Mouse (Mus musculus) neural tube, embryonic 10.5 days (tissue): ENCODE measurements around the gene Myom3.

Experiments used
- DNase-seq: peaks from one replicate; pipeline ENCODE4 v3.0.0-alpha.2; 2017; ENCODE audit warnings: low spot score; ENCODE audit errors: extremely low spot score

Myom3 gene

DNA sequence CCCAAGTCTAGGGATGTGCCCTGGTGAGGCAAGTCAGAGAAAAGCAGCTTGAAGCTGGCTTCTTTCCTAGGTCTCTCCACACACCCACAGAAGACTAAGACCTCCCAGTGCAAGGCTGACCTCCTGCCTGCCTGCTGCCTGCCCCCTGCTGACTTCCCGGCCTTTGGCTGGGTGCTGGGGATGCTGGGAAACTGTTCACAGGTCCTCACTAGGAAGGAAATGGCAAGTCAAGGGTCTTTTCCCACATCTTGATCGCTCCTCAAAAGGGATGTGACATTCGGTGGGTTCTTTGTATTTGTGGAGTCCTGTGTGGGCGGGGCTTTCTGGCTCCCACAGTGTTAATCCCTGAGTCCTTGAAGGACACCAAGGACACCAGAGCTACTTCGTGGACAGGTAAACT is 44.7 kb downstream of the Myom3 start:
- DNase-seq, result no peak

DNA sequence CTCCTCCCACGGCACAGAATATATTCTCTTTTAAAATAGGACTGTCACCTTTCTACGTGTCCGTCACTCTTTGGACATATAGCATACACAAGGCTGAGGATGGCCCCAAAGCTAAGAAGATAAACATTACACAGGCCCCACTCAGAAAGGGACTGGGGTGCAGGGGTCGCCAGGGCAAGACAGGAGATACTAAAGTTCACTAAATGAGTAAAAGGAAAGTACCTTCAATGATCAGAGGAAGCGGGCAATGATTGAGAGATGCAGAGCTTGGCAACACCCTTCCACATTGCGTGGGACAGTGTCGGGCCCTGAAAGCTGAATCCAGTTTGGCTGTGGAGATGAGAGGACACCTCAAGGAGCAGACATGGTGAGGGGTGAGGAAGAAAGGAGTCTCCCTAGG is 55.4 kb downstream of the Myom3 start:
- no peak for DNase-seq

DNA sequence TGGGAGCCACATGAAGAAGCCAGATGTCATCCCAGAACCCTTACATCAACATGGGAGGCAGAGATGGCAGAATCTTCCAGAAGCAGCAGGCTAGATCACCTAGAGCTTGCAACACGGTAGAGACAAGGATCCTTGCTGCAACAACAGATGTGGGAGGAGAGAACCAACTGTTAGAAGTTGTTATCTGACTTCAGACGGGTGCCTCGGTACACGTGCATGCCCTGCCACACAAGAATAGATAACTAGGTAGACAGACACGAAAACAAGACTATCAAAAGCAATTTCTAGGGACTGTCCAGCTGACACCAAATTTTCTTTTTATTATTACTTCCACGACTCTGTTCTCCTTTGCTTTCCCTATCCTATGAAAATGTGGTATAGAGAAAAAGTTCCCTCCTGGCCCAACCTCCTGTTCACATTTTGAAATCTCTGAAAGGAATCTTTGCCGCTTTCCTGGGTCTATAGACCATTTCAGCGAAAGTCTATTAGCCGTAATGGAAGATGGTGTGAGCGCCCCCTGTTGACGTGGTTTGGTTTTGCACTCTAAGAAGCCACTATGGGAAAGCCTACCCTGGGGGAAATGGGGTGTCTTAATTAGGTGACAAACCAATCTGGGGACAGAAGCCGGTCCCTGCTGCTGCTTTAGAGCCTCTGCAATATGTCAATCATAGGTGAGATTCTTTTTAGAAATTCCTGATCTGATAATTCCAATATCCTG is 57.5 kb downstream of the Myom3 start:
- DNase-seq, result peak; percentile 41

DNA sequence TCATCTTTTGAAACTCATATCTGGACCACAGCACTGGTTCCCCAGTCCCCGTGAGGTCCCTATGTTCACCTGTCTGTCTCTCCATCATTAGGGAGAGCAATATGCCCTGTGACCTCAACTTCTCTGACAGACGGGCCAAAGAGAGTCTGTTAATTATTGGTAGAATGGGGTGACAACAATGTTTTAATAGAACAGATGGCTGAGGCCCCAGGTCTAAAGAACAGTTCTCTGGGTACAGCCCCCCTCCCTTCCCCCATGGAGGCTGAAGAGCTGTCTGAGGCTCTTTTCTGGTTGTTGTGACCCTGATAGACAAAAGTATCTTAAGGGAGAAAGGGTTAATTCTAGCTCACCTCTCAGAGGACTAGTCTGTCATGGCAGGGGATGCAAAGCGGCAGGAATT is 58.9 kb downstream of the Myom3 start:
- no peak for DNase-seq

DNA sequence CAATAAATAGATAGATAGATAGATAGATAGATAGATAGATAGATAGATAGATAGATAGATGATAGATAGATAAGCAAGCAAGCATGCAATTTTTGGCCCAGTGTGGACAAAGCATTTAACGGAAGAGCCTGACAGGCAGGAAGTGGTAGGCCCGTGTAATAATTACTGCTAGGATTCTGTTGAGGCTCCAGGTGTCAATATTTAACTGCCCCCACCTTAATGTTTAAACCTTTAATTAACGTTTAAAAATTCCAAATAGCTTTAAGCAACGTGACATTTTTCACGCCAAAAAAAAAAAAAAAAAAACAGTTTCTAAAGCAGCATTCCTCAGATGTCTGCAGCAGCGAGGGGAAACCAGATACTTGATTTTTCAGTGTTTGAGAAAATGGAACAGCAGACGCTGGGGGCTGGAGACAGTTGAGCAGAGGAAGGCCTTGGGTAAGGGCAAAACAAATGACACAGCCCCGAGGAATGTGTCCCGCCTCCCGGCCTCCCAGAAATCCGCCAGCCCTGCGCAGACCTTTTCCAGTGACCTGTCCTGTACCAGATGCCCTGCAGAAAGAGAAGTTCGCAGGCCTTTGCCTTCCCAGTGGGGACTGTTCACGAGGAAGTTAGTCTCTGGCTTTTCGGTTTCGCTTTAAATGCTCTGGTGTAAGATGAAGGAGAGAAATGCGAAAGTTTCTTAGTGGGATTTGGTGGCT is 60.5 kb downstream of the Myom3 start:
- DNase-seq, result peak; percentile 21

DNA sequence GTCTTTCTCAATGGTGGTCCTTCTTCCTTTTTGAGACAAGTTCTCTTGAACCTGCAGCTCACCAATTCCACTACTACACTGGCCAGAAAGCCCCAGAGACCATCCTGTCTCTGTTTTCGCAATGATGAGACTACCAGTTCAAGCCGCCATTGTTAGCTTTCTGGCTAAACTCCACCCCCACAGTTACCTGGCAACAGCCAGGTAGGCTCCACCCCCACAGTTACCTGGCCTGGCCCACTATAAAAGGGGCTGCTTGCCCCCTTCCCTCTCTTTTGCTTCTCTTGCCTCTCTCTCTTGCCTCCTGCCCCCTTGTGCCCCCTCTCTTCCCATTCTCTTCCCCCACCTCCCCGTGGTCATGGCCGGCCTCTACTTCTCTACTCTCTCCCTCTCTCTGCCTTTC is 62.3 kb downstream of the Myom3 start:
- no peak for DNase-seq

DNA sequence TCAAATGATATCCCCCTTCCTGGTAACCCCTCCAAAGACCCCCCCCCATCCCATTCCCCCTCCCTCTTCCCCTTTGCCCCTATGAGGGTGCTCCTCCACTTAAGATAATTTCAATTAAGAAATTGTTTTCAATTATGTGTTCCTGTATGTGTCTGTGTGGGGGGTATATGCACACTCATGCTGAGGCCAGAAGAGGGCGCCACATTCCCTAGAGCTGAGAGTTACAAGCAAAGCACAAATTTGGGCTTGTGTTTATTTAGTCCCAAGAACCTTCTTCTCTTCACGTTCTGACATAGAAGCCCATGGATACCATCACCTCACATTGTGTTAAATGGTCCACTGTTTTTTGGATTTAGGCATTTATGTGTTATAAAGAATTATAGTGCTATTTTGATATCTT is 63.8 kb downstream of the Myom3 start:
- DNase-seq, result no peak

DNA sequence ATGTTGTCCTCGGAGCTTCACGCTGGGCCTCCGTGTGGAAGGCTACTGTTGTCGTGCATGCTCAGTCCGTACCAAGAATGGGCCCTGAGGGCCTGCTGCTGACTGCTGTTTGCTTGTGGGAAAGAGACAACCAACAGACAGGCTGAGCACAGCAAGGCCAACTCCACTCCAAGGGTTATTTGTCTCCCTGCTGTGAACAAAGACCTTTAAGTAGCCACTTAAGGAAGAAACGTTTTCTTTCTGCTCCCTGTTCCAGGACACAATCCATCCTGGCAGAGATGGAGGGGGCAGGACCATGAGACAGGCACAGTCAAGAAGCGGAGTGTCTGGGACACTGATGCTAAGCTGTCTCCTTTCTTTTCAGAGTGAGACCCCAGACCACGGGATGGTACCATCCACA is 64.7 kb downstream of the Myom3 start:
- no peak for DNase-seq

DNA sequence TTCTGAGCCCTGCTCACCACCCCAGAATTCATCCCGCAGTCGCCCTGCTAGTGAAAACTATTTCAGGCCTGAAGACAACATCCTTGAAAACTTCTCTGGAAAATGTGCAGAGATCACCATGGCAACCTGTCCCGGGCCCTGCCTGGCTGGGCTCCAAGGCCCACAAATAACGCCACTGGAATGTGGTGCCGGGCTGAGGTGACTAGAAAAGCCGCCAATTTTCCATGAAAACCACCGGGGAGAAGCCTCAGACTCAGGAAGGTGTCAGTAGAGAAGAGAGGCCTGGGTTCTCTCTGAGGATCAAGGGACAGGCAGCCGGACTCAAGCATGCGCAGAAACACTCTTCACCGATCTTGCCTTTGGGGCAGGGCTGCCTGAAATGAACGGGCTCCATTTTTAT is 69.0 kb downstream of the Myom3 start:
- peak; percentile 49 for DNase-seq

DNA sequence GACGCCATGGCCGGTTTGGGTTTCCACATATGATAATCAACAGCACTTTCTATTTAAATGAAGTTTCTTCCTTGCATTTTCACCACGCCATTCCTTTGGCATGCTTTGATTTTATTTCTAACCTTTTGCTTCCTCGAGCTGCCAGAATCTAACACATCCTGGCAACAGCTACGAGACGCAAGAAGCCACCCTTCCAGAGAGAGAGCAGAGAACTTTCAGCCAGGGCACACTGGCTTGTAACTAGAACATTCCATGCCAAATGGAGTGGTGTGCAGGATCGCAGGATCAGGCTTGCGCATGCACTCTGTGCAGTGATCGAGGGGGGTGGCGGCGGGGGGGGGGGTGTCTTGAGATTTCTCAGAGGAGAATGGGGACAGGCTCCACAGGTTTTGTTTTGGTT is 72.6 kb downstream of the Myom3 start:
- no peak for DNase-seq

DNA sequence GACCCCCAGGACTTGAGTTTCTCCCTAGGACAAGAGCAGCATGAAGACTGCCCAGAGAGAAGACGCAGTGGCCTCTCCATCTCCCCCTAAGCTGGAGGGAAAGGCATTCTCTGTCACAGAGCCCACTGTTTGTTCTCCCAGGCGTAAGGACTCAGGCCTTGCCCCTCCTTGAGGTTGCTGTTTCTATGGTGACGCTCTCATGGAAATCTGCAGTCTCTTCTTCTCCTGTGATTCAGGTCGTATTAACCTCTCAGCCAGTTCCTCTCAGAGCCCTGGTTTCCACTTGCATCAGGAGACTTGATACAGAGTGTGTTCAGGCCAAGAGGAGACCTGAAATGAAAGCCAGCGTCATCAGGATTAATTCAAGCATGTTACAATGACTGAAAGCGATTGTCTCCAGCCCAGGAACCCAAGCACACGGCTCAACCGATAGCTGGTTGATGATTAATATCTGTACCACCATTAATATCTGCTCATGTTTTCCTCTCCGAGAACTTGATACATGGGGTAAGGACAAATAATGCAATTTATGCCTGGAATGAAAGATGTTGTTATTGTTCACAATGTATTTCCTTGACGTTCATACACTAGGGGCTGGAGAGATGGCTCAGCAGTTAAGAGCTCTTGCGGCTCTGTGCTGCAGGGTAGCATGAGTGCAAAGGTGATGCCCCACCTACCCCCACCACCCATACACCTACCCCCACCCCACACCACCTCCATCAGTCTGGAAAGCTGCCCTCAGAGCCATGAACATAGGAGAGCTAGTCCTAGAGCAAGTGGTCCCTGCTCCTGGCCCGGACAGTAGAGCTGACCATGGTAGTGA is 74.0 kb downstream of the Myom3 start:
- no peak for DNase-seq

DNA sequence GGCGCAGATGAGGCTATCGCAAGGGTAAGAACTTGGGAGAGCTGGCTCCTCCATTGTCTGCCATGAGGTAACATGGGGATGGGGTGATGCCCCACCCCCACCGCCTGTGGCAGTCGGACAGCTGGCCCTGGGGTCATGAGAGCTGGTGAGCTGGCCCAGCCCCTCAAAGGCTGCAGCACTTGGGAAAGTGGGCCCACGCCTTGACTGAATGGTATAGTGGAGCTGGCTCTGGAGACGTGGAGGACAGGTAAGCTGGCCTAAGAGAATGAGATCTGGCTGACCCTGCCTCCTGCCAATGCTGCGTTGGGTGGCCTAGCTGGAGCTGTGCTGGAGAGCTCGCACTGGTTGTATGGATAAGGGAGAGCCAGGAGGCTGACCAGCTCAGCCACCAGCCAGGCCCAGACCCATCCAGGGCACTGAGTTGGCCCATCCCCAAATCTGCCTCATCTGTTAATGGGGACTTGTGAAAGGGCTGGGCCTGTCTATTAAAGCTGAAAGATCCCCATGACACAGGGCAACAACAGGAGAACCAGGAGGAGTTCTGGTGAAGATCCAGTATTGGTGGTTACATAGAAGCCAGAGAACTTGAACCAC is 74.7 kb downstream of the Myom3 start:
- DNase-seq, result no peak

DNA sequence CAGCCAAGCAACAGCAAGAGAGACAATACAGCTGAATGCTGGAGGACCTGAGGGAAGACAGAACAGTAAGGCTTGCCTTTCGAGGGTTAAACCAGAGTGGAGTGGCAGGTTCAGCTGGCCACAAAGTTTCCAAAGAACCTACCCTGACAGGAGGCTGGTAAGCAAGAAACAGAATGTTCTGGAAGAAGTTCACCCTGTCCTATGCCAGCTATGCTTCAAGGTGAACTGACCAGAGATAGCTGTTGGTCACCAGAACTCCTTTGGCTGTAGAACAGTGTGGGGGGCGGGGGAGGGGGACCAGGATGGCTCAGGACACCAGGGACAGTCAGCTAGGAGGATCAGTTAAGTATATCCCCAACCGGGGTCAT is 79.4 kb downstream of the Myom3 start:
- no peak for DNase-seq

DNA sequence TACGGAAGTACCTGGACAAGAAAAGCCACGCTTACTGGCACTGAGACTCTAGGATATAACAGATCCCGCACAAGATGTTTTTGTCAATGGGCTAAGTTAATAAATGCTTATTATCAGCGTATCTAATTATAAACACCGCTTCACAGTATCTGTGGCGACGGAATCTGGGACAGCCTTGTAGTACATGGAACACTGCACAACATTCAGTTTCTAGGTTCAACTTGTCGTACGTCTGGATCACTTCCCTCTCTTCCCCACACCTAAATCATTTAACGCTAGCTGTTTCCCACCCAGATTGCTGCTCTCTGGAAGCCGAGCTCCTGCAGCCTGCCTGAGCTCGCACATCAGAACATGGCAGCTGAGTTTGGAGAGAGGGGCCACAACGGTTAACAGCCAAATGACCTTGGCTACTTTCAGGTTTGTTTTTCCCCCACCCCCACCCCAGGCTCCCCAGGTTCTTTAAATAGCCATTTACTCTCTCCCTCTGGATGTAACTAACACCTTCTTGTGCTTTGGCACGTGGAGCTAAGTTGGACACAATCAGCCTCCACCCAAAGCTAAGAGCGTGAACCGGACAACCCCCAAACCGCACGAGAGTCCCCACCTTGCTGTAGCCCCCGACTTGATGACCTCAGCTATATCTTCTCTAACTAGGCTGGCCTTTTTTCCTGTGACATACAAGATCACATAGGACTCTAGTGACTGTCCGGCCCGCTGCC is 79.9 kb downstream of the Myom3 start:
- DNase-seq, result no peak

DNA sequence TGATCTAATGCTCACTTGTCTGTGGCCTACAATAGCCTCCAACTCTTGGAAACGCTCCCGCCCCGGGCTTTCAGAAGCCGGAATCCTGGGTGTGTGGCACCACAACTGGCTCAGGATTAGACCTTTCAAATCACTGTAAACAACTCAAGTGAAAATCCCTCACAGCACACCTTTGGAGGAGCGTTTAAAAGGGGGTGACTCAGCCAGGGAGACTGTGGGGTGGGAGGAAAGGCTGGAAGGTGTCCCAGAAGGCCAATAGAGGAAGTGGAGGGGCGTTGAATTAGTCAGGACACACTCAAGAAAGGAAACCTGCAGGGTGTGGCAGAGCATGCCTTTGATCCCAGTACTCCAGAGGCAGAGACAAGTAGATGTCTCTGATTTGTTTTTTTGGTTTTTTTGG is 84.9 kb downstream of the Myom3 start:
- no peak for DNase-seq

DNA sequence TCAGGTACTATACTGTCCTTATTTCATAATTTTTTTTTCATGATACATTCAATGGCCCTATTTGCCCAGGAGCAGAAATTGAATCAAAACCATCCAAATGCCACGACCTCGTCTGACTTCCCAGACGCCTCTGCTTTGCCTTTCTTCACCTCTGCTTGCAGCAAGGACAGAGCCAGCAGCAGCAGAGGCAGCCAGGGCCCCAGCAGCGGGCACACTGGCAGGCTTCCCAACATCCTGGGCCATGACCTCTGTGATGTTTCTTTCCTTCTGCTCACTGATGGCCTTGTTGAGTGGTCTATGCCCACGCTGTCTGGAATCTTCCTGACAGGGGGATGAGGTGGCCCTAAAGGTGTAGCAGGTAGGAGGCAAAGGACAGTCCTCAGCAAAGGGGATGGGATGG is 88.1 kb downstream of the Myom3 start:
- DNase-seq, result no peak

DNA sequence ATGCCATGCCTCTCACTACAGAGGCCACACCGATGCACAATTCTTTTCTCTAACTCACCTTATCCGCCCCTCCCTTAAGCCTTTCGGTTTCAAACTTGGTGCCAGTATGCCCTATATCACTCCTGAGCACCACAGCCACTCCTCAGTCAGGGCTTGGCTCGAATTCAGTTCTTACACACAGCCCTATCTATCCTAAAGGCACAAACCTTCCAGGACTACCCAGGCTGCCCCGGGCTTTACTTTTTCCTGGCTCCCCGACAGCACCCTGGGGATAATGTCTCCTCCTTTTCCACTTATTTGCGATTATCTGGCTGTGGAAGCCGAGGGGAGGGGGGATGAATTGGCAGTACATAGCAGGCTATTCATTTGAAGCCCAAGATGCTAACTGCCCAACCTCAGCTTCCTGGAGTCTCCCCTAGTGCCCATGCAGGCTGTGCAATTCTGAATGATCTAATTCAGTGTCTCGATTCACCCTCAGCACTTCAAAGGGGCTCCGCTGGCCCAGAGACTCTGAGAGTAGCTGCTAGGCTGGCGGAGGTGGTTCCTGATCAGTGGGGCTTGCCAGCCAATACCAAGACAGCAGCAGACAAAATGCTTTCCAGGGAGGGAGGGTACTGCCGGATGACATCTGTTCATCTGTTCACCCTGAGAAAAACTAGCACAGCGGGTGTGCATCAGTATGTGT is 91.0 kb downstream of the Myom3 start:
- no peak for DNase-seq

DNA sequence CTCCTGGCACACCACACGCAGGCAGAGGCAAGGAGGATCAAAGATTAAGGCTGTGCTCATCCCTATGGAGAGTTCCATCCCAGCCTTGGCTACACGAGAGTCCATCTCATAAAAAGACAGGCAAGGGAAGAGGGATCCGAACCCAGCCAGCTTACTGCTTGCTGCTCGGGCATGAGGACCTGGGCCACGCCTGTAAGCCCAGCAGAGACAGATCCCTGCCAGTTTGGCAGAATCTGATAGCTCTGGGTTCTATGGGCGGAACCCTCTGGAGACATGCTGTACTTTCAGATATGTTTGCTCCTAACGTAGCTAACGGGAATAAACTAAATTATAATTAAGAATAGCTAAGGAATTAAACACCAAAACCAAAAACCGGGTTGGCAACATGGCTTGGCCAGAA is 92.4 kb downstream of the Myom3 start:
- DNase-seq, result no peak

DNA sequence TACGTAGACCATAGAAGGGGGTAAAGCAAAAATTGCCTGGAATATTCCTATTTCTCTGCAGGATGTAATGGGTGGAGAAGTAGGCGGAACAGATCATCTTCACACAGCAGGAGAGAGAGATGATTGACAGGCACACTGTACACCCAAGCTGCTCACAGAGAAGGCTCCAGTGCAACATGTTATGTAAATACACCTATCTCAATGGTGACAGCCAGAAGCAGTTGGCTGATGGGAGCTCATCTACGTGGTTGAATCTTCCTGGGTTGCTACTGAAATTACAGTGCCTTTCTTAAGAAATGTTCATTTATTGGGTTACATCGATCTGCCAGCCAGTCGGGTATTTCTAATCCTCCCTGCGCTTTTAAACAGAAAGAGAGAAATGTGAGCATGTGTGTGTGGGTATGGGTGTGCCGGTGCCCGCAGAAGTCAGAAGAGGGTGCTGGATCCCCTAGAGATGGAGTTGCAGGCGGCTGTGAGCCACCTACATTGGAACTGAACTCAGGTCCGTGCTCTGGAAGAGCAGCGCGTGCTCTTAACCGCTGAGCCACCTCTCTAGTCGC is 94.6 kb downstream of the Myom3 start:
- peak; percentile 11 for DNase-seq

DNA sequence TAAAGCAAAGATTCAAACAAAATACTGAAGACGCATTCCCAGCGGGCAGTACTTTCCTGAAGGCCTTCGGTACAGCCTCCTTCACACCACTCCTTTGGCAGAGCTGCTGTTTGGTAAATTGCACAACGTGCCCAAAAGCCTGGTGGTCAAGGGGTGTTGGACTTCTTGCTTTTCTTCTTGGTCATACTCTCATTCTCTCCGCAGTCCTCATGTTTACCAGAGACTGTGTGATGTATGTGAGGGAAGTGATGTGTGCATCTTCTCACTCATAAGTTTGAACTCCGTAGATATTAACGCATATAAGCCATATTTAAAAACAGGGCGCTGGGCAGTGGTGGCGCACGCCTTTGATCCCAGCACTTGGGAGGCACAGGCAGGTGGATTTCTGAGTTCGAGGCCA is 95.1 kb downstream of the Myom3 start:
- DNase-seq, result peak; percentile 31

DNA sequence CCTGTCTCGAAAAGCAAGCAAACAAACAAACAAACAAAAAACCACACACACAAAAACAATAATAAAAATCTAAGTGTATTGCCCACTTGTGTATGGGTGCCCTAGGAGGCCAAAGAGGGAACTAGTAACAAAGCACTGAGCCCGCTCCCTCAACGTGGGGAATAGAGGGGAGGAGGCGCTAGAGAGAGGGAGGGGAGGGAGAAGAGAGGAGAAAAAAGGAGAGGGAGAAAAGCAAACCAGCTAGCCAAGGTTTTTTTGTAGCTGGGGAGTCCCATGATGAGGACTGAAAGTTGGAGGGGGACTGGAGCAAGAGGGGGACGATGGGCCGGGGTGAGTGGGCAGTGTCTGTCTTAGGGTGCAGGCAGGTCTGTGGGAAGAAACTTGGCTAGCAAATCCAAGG is 95.6 kb downstream of the Myom3 start:
- DNase-seq, result no peak
